Mouse (Mus musculus): ENCODE measurements around the gene Hoxc8. TPM values are rescaled to one million over a fixed set of nuclear protein-coding genes. Genes with fewer than 3 reads are reported as not detected.
A peak's percentile ranks its signal among the peaks of the same experiment; 100 is the strongest.

The Hoxc8 gene
- polyA plus RNA-seq, 1 experiment from 2014 or later: 2.5 TPM

- no peak overlapping the region for H3K4me3 ChIP-seq (replicated peaks; ENCODE audit: low read length)
- H3K4me2 ChIP-seq (ENCODE audit: low read depth, low read length): no peak overlapping the region
- 2% methylated on average over 12 of the region's 12 CpGs for WGBS
- peaks cover 93% of the 10 kb centered on the region for H3K27me3 ChIP-seq (ENCODE audit: control insufficient read depth, insufficient read depth, low read length)
- ATAC-seq (ENCODE audit: insufficient read depth, low FRiP score): no peak
- no peak overlapping the region for H3K27ac ChIP-seq (ENCODE audit: low read length)
- no peaks in the 10 kb centered on the region for H3K4me1 ChIP-seq (ENCODE audit: control insufficient read depth, insufficient read depth, low read length)
- no peak overlapping the region for H3K9ac ChIP-seq (ENCODE audit: low read length)
- H3K36me3 ChIP-seq (ENCODE audit: control insufficient read depth, insufficient read depth, low read length): no peaks in the 10 kb centered on the region
- no peaks in the 10 kb centered on the region for H3K9me3 ChIP-seq (replicated peaks; ENCODE audit: control insufficient read depth, low read length)
These were observed 19.7 kb upstream of the Hoxc8 start for GRCm38 (mm10) chr15:102970740-102971139.

- Histone ChIP-seq H3K4me2 (ENCODE audit: low read depth, low read length) (no peak overlapping the region), H3K27ac (ENCODE audit: low read length) (no peak overlapping the region), H3K9me3 (replicated peaks; ENCODE audit: control insufficient read depth, low read length) (no peaks in the 10 kb centered on the region), H3K36me3 (ENCODE audit: control insufficient read depth, insufficient read depth, low read length) (no peaks in the 10 kb centered on the region), H3K4me3 (replicated peaks; ENCODE audit: low read length) (no peak overlapping the region), H3K9ac (ENCODE audit: low read length) (no peak overlapping the region), H3K27me3 (ENCODE audit: control insufficient read depth, insufficient read depth, low read length) (peaks cover 90% of the 10 kb centered on the region), H3K4me1 (ENCODE audit: control insufficient read depth, insufficient read depth, low read length) (0 out of 2 replicates have a peak, but pooled peaks cover 3% of the 10 kb centered on the region)
- ATAC-seq (ENCODE audit: insufficient read depth, low FRiP score): no peak
- WGBS: 3% methylated on average over 21 of the region's 21 CpGs
These were observed 18.2 kb upstream of the Hoxc8 start for GRCm38 (mm10) chr15:102972254-102972653.

GRCm38 (mm10) chr15:102972753-102973152, 17.7 kb upstream of the Hoxc8 start:
- Histone ChIP-seq H3K27ac (ENCODE audit: low read length) (no peak overlapping the region), H3K4me1 (ENCODE audit: control insufficient read depth, insufficient read depth, low read length) (0 out of 2 replicates have a peak, but pooled peaks cover 3% of the 10 kb centered on the region), H3K27me3 (ENCODE audit: control insufficient read depth, insufficient read depth, low read length) (peaks cover 90% of the 10 kb centered on the region), H3K36me3 (ENCODE audit: control insufficient read depth, insufficient read depth, low read length) (no peaks in the 10 kb centered on the region), H3K9ac (ENCODE audit: low read length) (no peak overlapping the region), H3K9me3 (replicated peaks; ENCODE audit: control insufficient read depth, low read length) (no peaks in the 10 kb centered on the region), H3K4me2 (ENCODE audit: low read depth, low read length) (no peak overlapping the region), H3K4me3 (replicated peaks; ENCODE audit: low read length) (no peak overlapping the region)
- ATAC-seq (ENCODE audit: insufficient read depth, low FRiP score): no peak
- WGBS: 3% methylated on average over 6 of the region's 6 CpGs

- H3K9ac ChIP-seq (ENCODE audit: low read length): no peak overlapping the region
- no peak overlapping the region for H3K4me3 ChIP-seq (replicated peaks; ENCODE audit: low read length)
- 0 out of 2 replicates have a peak, but pooled peaks cover 3% of the 10 kb centered on the region for H3K4me1 ChIP-seq (ENCODE audit: control insufficient read depth, insufficient read depth, low read length)
- WGBS: 7% methylated on average over 7 of the region's 7 CpGs
- no peaks in the 10 kb centered on the region for H3K36me3 ChIP-seq (ENCODE audit: control insufficient read depth, insufficient read depth, low read length)
- no peak overlapping the region for H3K27ac ChIP-seq (ENCODE audit: low read length)
- H3K4me2 ChIP-seq (ENCODE audit: low read depth, low read length): no peak overlapping the region
- H3K27me3 ChIP-seq (ENCODE audit: control insufficient read depth, insufficient read depth, low read length): peaks cover 93% of the 10 kb centered on the region
- ATAC-seq (ENCODE audit: insufficient read depth, low FRiP score): no peak
- no peaks in the 10 kb centered on the region for H3K9me3 ChIP-seq (replicated peaks; ENCODE audit: control insufficient read depth, low read length)
These were observed 15.4 kb upstream of the Hoxc8 start for GRCm38 (mm10) chr15:102975034-102975433.

- no peak for ATAC-seq (ENCODE audit: insufficient read depth, low FRiP score)
- Histone ChIP-seq H3K4me2 (ENCODE audit: low read depth, low read length) (no peak overlapping the region), H3K36me3 (ENCODE audit: control insufficient read depth, insufficient read depth, low read length) (no peaks in the 10 kb centered on the region), H3K4me3 (replicated peaks; ENCODE audit: low read length) (no peak overlapping the region), H3K27ac (ENCODE audit: low read length) (no peak overlapping the region), H3K27me3 (ENCODE audit: control insufficient read depth, insufficient read depth, low read length) (peaks cover 91% of the 10 kb centered on the region), H3K4me1 (ENCODE audit: control insufficient read depth, insufficient read depth, low read length) (0 out of 2 replicates have a peak, but pooled peaks cover 3% of the 10 kb centered on the region), H3K9ac (ENCODE audit: low read length) (no peak overlapping the region), H3K9me3 (replicated peaks; ENCODE audit: control insufficient read depth, low read length) (no peaks in the 10 kb centered on the region)
- WGBS: 2% methylated on average over 21 of the region's 21 CpGs
These were observed 14.7 kb upstream of the Hoxc8 start for GRCm38 (mm10) chr15:102975688-102976111.

- Histone ChIP-seq H3K9ac (ENCODE audit: low read length) (no peak within 1 kb of the TSS), H3K27me3 (ENCODE audit: control insufficient read depth, insufficient read depth, low read length) (peaks cover 90% of the 10 kb centered on the region), H3K4me1 (ENCODE audit: control insufficient read depth, insufficient read depth, low read length) (0 out of 2 replicates have a peak, but pooled peaks cover 3% of the 10 kb centered on the region), H3K9me3 (replicated peaks; ENCODE audit: control insufficient read depth, low read length) (no peaks in the 10 kb centered on the region), H3K4me3 (replicated peaks; ENCODE audit: low read length) (peak within 1 kb of the TSS; percentile 25), H3K4me2 (ENCODE audit: low read depth, low read length) (peak within 1 kb of the TSS; percentile 27; the same call in 1 of the 2 replicates), H3K27ac (ENCODE audit: low read length) (no peak within 1 kb of the TSS), H3K36me3 (ENCODE audit: control insufficient read depth, insufficient read depth, low read length) (no peaks in the 10 kb centered on the region)
- 2% methylated on average over 20 of the region's 20 CpGs for WGBS
- ATAC-seq (ENCODE audit: insufficient read depth, low FRiP score): no peak
These were observed 14.2 kb upstream of the Hoxc8 start, which contains the start of gene Hoxc9 for GRCm38 (mm10) chr15:102976171-102976570. Hoxc9 (plus strand) TSS chr15:102976439.

GRCm38 (mm10) chr15:102976631-102977422, 13.6 kb upstream of the Hoxc8 start:
- H3K9me3 ChIP-seq (replicated peaks; ENCODE audit: control insufficient read depth, low read length): no peaks in the 10 kb centered on the region
- no peak for ATAC-seq (ENCODE audit: insufficient read depth, low FRiP score)
- H3K36me3 ChIP-seq (ENCODE audit: control insufficient read depth, insufficient read depth, low read length): no peaks in the 10 kb centered on the region
- no peak overlapping the region for H3K27ac ChIP-seq (ENCODE audit: low read length)
- H3K4me3 ChIP-seq (replicated peaks; ENCODE audit: low read length): peak overlapping the region; percentile 25
- WGBS: 1% methylated on average over 37 of the region's 37 CpGs
- peaks cover 90% of the 10 kb centered on the region for H3K27me3 ChIP-seq (ENCODE audit: control insufficient read depth, insufficient read depth, low read length)
- H3K4me2 ChIP-seq (ENCODE audit: low read depth, low read length): peak overlapping the region; percentile 27; the same call in 1 of the 2 replicates
- H3K9ac ChIP-seq (ENCODE audit: low read length): no peak overlapping the region
- H3K4me1 ChIP-seq (ENCODE audit: control insufficient read depth, insufficient read depth, low read length): 0 out of 2 replicates have a peak, but pooled peaks cover 3% of the 10 kb centered on the region

- Histone ChIP-seq H3K9ac (ENCODE audit: low read length) (no peak overlapping the region), H3K36me3 (ENCODE audit: control insufficient read depth, insufficient read depth, low read length) (no peaks in the 10 kb centered on the region), H3K9me3 (replicated peaks; ENCODE audit: control insufficient read depth, low read length) (no peaks in the 10 kb centered on the region), H3K4me1 (ENCODE audit: control insufficient read depth, insufficient read depth, low read length) (0 out of 2 replicates have a peak, but pooled peaks cover 3% of the 10 kb centered on the region), H3K4me3 (replicated peaks; ENCODE audit: low read length) (peak overlapping the region; percentile 25), H3K4me2 (ENCODE audit: low read depth, low read length) (peak overlapping the region; percentile 27; the same call in 1 of the 2 replicates), H3K27me3 (ENCODE audit: control insufficient read depth, insufficient read depth, low read length) (peaks cover 90% of the 10 kb centered on the region), H3K27ac (ENCODE audit: low read length) (no peak overlapping the region)
- ATAC-seq (ENCODE audit: insufficient read depth, low FRiP score): no peak
- 5% methylated on average over 16 of the region's 16 CpGs for WGBS
These were observed 12.9 kb upstream of the Hoxc8 start for GRCm38 (mm10) chr15:102977423-102977974.
